Mouse (Mus musculus): ENCODE measurements around the gene Lekr1. TPM values are rescaled to one million over a fixed set of nuclear protein-coding genes. Genes with fewer than 3 reads are reported as not detected.

Lekr1 gene
- total and polyA plus RNA-seq, 2 experiments from 2014 or later, result 2.2 to 4.1 TPM

DNA sequence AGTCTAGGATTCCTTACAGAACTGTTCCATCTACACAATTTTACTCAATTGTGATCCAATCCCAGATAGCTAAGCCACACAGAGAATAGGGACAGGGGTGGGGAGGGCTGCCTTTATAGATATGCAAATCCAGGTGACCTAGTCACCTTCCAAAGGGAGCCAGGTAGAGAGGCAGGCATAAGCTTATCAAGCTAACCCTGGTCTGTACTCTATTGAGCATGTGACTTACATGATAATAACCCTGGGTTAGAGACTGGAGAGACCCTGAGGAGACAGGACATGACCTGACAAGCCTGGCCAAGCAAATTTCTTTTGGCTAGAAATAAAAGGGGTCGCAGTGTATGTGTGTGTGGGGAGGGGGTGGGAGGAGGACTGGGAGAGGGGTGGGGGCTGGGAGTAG is 17.1 kb upstream of the Lekr1 start:
- no peaks in the 10 kb centered on the region for H3K4me1 ChIP-seq (ENCODE audit: insufficient read depth, low read length)
- no peak for DNase-seq (ENCODE audit: low spot score)
- TF ChIP-seq CTCF (IDR thresholded peaks at IDR 0.05), result no peak
- no peak overlapping the region for H3K4me3 ChIP-seq (ENCODE audit: low read depth, low read length)
- H3K9ac ChIP-seq (replicated peaks; ENCODE audit: low read length, poor library complexity, severe bottlenecking), result no peak overlapping the region
- H3K9me3 ChIP-seq (ENCODE audit: low read length), result no peaks in the 10 kb centered on the region
- no peak overlapping the region for H3K4me2 ChIP-seq (ENCODE audit: low read depth, low read length, poor library complexity, severe bottlenecking)
- ATAC-seq (ENCODE audit: low FRiP score), result no peak
- 0 out of 2 replicates have a peak, but pooled peaks cover 3% of the 10 kb centered on the region for H3K27me3 ChIP-seq (ENCODE audit: insufficient read depth, low read length)
- no peak overlapping the region for H3K27ac ChIP-seq (ENCODE audit: low read depth, low read length)
- H3K36me3 ChIP-seq (ENCODE audit: insufficient read depth, low read length), result no peaks in the 10 kb centered on the region
- WGBS, result 19% methylated on average over 1 of the region's 1 CpGs

DNA sequence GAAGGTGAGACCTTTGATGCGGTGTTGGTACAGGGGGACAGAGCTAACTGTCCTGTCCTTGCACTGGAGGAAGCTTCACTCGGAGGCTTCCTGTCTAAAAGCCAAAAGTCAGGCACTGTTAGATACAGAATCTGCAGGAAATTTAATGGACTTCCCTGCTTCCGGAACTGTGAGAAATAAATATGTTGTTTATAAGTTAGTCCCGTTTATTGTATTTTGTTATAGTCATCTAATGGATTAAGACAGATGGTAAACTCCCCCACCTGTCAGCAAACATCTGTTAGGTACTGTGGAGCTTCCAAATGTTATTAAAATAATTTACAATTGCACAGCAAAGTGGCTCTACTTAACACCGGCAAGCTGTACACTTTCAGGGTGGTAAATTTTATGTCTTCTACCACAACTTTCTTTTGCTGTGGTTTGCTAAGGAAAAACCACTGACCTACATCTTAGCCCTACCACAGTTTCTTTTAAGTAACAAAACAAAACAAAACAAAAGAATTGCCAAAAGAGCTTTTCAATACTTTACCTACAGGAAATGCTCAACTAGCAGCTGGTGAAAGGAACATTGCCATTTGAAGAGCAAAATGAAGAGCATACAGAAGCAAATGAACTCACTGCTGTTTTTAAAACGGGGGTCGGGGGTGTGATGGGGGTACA is 15.7 kb upstream of the Lekr1 start:
- Histone ChIP-seq H3K36me3 (ENCODE audit: insufficient read depth, low read length) (no peaks in the 10 kb centered on the region), H3K9me3 (ENCODE audit: low read length) (no peaks in the 10 kb centered on the region), H3K9ac (replicated peaks; ENCODE audit: low read length, poor library complexity, severe bottlenecking) (no peak overlapping the region), H3K4me2 (ENCODE audit: low read depth, low read length, poor library complexity, severe bottlenecking) (no peak overlapping the region), H3K4me1 (ENCODE audit: insufficient read depth, low read length) (no peaks in the 10 kb centered on the region), H3K27ac (ENCODE audit: low read depth, low read length) (no peak overlapping the region), H3K4me3 (ENCODE audit: low read depth, low read length) (no peak overlapping the region), H3K27me3 (ENCODE audit: insufficient read depth, low read length) (0 out of 2 replicates have a peak, but pooled peaks cover 5% of the 10 kb centered on the region)
- ATAC-seq (ENCODE audit: low FRiP score) (no peak), DNase-seq (ENCODE audit: low spot score) (no peak)
- 69% methylated on average over 7 of the region's 7 CpGs for WGBS
- TF ChIP-seq CTCF (IDR thresholded peaks at IDR 0.05), result no peak

DNA sequence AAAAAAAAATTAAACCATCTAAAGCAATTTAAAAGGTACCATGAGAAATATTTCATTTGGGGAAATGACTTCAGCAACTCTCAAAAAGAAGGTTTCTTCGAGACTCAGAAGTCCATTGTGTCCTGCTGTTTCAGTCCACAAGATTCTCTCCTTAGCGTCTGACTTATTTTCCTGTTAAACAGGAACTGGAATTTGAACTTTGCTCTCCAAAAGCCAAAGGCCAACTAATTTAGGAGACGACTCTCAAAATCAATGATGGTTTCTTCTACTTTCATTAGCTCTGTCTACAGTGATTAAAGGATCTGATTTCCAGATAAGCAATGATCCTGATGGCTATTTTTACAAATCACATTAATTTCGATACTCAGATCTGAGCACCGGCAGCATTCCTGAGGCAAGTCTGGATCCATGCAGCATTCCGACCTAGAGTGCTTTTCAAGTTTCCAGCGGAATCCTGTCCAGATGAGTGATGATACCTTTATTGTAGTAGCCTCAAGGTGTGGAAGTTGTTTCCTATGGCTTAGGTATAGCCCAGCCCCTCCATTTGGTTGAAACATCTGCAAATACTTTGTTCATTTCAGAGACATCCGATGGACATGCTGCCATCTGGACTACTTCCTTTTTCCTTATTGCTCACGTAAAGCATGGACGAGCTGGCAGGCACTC is 11.4 kb upstream of the Lekr1 start:
- ATAC-seq (ENCODE audit: low FRiP score) (no peak), DNase-seq (ENCODE audit: low spot score) (no peak)
- Histone ChIP-seq H3K4me2 (ENCODE audit: low read depth, low read length, poor library complexity, severe bottlenecking) (no peak overlapping the region), H3K9me3 (ENCODE audit: low read length) (no peaks in the 10 kb centered on the region), H3K27me3 (ENCODE audit: insufficient read depth, low read length) (0 out of 2 replicates have a peak, but pooled peaks cover 5% of the 10 kb centered on the region), H3K9ac (replicated peaks; ENCODE audit: low read length, poor library complexity, severe bottlenecking) (no peak overlapping the region), H3K4me3 (ENCODE audit: low read depth, low read length) (no peak overlapping the region), H3K4me1 (ENCODE audit: insufficient read depth, low read length) (peaks cover 6% of the 10 kb centered on the region; the same call in 1 of the 2 replicates), H3K27ac (ENCODE audit: low read depth, low read length) (no peak overlapping the region), H3K36me3 (ENCODE audit: insufficient read depth, low read length) (no peaks in the 10 kb centered on the region)
- 82% methylated on average over 10 of the region's 10 CpGs for WGBS
- TF ChIP-seq CTCF (IDR thresholded peaks at IDR 0.05), result no peak

GRCm38 (mm10) chr3:65656451-65656850 is 9.6 kb upstream of the Lekr1 start:
- TF ChIP-seq CTCF (IDR thresholded peaks at IDR 0.05), result no peak
- WGBS, result 47% methylated on average over 7 of the region's 7 CpGs
- H3K36me3 ChIP-seq (ENCODE audit: insufficient read depth, low read length), result no peaks in the 10 kb centered on the region
- no peak overlapping the region for H3K27ac ChIP-seq (ENCODE audit: low read depth, low read length)
- H3K4me3 ChIP-seq (ENCODE audit: low read depth, low read length), result no peak overlapping the region
- H3K4me2 ChIP-seq (ENCODE audit: low read depth, low read length, poor library complexity, severe bottlenecking), result no peak overlapping the region
- no peak for DNase-seq (ENCODE audit: low spot score)
- peaks cover 6% of the 10 kb centered on the region; the same call in 1 of the 2 replicates for H3K4me1 ChIP-seq (ENCODE audit: insufficient read depth, low read length)
- H3K9ac ChIP-seq (replicated peaks; ENCODE audit: low read length, poor library complexity, severe bottlenecking), result no peak overlapping the region
- no peak for ATAC-seq (ENCODE audit: low FRiP score)
- H3K9me3 ChIP-seq (ENCODE audit: low read length), result no peaks in the 10 kb centered on the region
- 0 out of 2 replicates have a peak, but pooled peaks cover 5% of the 10 kb centered on the region for H3K27me3 ChIP-seq (ENCODE audit: insufficient read depth, low read length)

DNA sequence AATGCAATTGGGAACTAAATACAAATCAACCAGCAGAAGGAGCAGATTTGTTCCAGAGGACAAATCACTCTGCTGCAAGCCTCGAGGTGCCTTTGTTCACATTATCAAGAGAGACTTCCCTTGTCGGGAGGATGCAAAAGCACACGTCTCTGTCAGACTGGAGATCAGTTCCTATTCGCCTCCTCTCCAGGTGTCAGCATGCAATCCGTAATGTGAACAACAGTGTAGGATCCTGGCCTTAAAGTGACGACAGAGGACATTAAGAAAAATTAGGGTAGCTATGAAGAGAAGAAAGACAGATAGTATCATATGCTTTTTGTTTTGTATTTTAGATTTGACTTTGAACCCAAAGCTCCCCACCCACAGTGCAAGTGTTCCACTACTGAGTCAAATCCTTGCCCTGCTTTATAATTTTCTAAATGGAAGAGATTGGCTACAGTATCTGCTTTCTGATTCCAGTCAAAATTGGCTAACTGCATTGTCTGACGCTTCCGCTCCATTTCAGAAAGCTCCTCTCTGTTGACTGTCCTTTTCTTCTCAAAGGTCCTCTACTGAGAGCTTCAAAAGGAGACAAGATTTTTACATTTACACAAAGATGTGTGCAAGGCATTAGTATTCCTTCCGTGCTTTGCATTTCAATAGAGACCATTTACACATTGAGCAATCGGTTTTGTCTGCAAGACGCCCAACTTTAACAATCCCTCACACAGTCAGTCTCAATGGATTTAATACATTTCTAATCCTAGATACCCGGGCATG is 8.9 kb upstream of the Lekr1 start:
- no peaks in the 10 kb centered on the region for H3K36me3 ChIP-seq (ENCODE audit: insufficient read depth, low read length)
- DNase-seq (ENCODE audit: low spot score) (peak; percentile 28), ATAC-seq (ENCODE audit: low FRiP score) (no peak)
- 16% methylated on average over 12 of the region's 12 CpGs for WGBS
- H3K4me1 ChIP-seq (ENCODE audit: insufficient read depth, low read length), result peaks cover 6% of the 10 kb centered on the region; the same call in 1 of the 2 replicates
- H3K27ac ChIP-seq (ENCODE audit: low read depth, low read length), result no peak overlapping the region
- 0 out of 2 replicates have a peak, but pooled peaks cover 5% of the 10 kb centered on the region for H3K27me3 ChIP-seq (ENCODE audit: insufficient read depth, low read length)
- H3K4me2 ChIP-seq (ENCODE audit: low read depth, low read length, poor library complexity, severe bottlenecking), result no peak overlapping the region
- no peak overlapping the region for H3K4me3 ChIP-seq (ENCODE audit: low read depth, low read length)
- TF ChIP-seq CTCF (IDR thresholded peaks at IDR 0.05), result no peak
- H3K9ac ChIP-seq (replicated peaks; ENCODE audit: low read length, poor library complexity, severe bottlenecking), result no peak overlapping the region
- H3K9me3 ChIP-seq (ENCODE audit: low read length), result no peaks in the 10 kb centered on the region
